Mouse (Mus musculus) cerebellum, adult 2 months (tissue): ENCODE measurements around the gene Cdkn2b. TPM values are rescaled to one million over a fixed set of nuclear protein-coding genes. Genes with fewer than 3 reads are reported as not detected.

Source experiments
- DNase-seq, 2 experiments: peaks; one replicate each; pipeline ENCODE4 v3.0.0; 2021
- H3K27ac ChIP-seq: fragments of 200-500 bp; 2 replicates; pipeline ENCODE4 v1.5.1; 2012; ENCODE audit warnings: low read length, control low read depth, inconsistent platforms; ENCODE audit not compliant: insufficient read depth
- H3K27me3 ChIP-seq: fragments of 200-500 bp; 2 replicates; pipeline ENCODE4 v1.6.1; 2012; ENCODE audit warnings: inconsistent platforms, mild to moderate bottlenecking, low read length, moderate library complexity; ENCODE audit not compliant: control insufficient read depth, insufficient read depth
- H3K4me1 ChIP-seq: fragments of 200-500 bp; 2 replicates; pipeline ENCODE4 v1.6.1; 2011; ENCODE audit warnings: low read length; ENCODE audit not compliant: control insufficient read depth, insufficient read depth
- H3K4me3 ChIP-seq: fragments of 200-500 bp; replicated peaks from 2 replicates; pipeline ENCODE3; 2011; ENCODE audit warnings: mild to moderate bottlenecking, low read depth, low read length, control low read depth; ENCODE audit not compliant: insufficient read depth
- CTCF ChIP-seq: fragments of 200-500 bp; IDR thresholded peaks from 2 replicates; pipeline ENCODE4 v1.5.1; 2011; ENCODE audit warnings: low read depth, mild to moderate bottlenecking, control low read depth, low read length, moderate library complexity, borderline replicate concordance; ENCODE audit not compliant: insufficient read depth
- POLR2A ChIP-seq: fragments of 200-500 bp; IDR thresholded peaks from 2 replicates; pipeline ENCODE4 v1.6.1; 2011; ENCODE audit warnings: low read length, control low read depth, borderline replicate concordance; ENCODE audit not compliant: insufficient read depth
- WGBS: fragments of 180-500 bp; shearing (Covaris S2); methylation state at CpG from one replicate; pipeline ENCODE4 v1.1.7; 2018; 5-methylcytosine and 5-hydroxymethylcytosine counted together
- polyA plus RNA-seq: library from polyadenylated mRNA; depleted of rRNA; stranded (reverse); fragments of >200 nt; gene quantifications from 2 replicates; pipeline ENCODE4 v1.2.3, GENCODE M21; 2012

The Cdkn2b gene
- polyA plus RNA-seq, 1 experiment: 1.4 TPM

- Histone ChIP-seq H3K27me3 (no peaks in the 10 kb centered on the region), H3K4me3 (no peak overlapping the region), H3K27ac (no peak overlapping the region), H3K4me1 (no peaks in the 10 kb centered on the region)
- no peak for DNase-seq
- TF ChIP-seq CTCF (no peak), POLR2A (no peak)
- 73% methylated on average over 5 of the region's 5 CpGs for WGBS
Measured at GRCm38 (mm10) chr4:89348842-89349241, 38.0 kb upstream of the Cdkn2b start.

GRCm38 (mm10) chr4:89313461-89313860 lies 2.6 kb upstream of the Cdkn2b start:
- no peak for TF ChIP-seq POLR2A
- no peak for TF ChIP-seq CTCF
- 61% methylated on average over 13 of the region's 13 CpGs for WGBS
- DNase-seq: no peak
- H3K4me1 ChIP-seq: no peaks in the 10 kb centered on the region
- H3K4me3 ChIP-seq: no peak overlapping the region
- H3K27ac ChIP-seq: no peak overlapping the region
- H3K27me3 ChIP-seq: peaks cover 3% of the 10 kb centered on the region; the same call in 1 of the 2 replicates

GRCm38 (mm10) chr4:89309996-89310395 lies 843 bp downstream of the Cdkn2b start:
- no peak overlapping the region for H3K27ac ChIP-seq
- no peaks in the 10 kb centered on the region for H3K4me1 ChIP-seq
- no peak overlapping the region for H3K4me3 ChIP-seq
- H3K27me3 ChIP-seq: peaks cover 14% of the 10 kb centered on the region; the same call in 1 of the 2 replicates
- TF ChIP-seq POLR2A: no peak
- TF ChIP-seq CTCF: no peak
- WGBS: 12% methylated on average over 11 of the region's 11 CpGs
- DNase-seq: no peak

GRCm38 (mm10) chr4:89308001-89308400 lies 2.8 kb downstream of the Cdkn2b start:
- no peak for DNase-seq
- 30% methylated on average over 3 of the region's 3 CpGs for WGBS
- no peak overlapping the region for H3K4me3 ChIP-seq
- H3K27ac ChIP-seq: no peak overlapping the region
- TF ChIP-seq POLR2A (no peak), CTCF (no peak)
- peaks cover 14% of the 10 kb centered on the region; the same call in 1 of the 2 replicates for H3K27me3 ChIP-seq
- H3K4me1 ChIP-seq: no peaks in the 10 kb centered on the region

- Histone ChIP-seq H3K4me3 (no peak overlapping the region), H3K4me1 (no peaks in the 10 kb centered on the region), H3K27ac (no peak overlapping the region), H3K27me3 (peaks cover 14% of the 10 kb centered on the region; the same call in 1 of the 2 replicates)
- DNase-seq: no peak
- TF ChIP-seq POLR2A (no peak), CTCF (no peak)
- WGBS: 12% methylated on average over 25 of the region's 25 CpGs
Measured at GRCm38 (mm10) chr4:89306798-89307365, 4.0 kb downstream of the Cdkn2b start.

- no peak for TF ChIP-seq POLR2A
- TF ChIP-seq CTCF: no peak
- Histone ChIP-seq H3K27ac (no peak overlapping the region), H3K4me1 (no peaks in the 10 kb centered on the region), H3K27me3 (peaks cover 15% of the 10 kb centered on the region; the same call in 1 of the 2 replicates), H3K4me3 (no peak overlapping the region)
- 15% methylated on average over 3 of the region's 3 CpGs for WGBS
- DNase-seq: no peak
Measured at GRCm38 (mm10) chr4:89305691-89306090, 5.1 kb downstream of the Cdkn2b start.

GRCm38 (mm10) chr4:89303281-89303995 lies 7.4 kb downstream of the Cdkn2b start:
- no peak overlapping the region for H3K27ac ChIP-seq

GRCm38 (mm10) chr4:89302129-89302528 lies 8.7 kb downstream of the Cdkn2b start:
- no peaks in the 10 kb centered on the region for H3K4me1 ChIP-seq
- TF ChIP-seq POLR2A: no peak
- TF ChIP-seq CTCF: no peak
- DNase-seq: no peak
- H3K27ac ChIP-seq: no peak overlapping the region
- peaks cover 8% of the 10 kb centered on the region; the same call in 1 of the 2 replicates for H3K27me3 ChIP-seq
- WGBS: 24% methylated on average over 1 of the region's 1 CpGs
- H3K4me3 ChIP-seq: no peak overlapping the region

More at GRCm38 (mm10) chr4:89303281-89303995, 7.4 kb downstream of the Cdkn2b start:
- Histone ChIP-seq H3K27me3 (peaks cover 13% of the 10 kb centered on the region; the same call in 1 of the 2 replicates), H3K4me3 (no peak overlapping the region), H3K4me1 (no peaks in the 10 kb centered on the region)
- TF ChIP-seq CTCF: no peak
- TF ChIP-seq POLR2A: no peak
- DNase-seq: no peak
- 7% methylated on average over 14 of the region's 14 CpGs for WGBS
